Mouse (Mus musculus) heart, embryonic 11.5 days (tissue): ENCODE results near the gene Itpk1. TPM values are rescaled to one million over a fixed set of nuclear protein-coding genes. Genes with fewer than 3 reads are reported as not detected.

Experiments used
- ATAC-seq: fragments of 200-750 bp; cut with Nextera tagmentation; replicated peaks from 2 replicates; pipeline ENCODE4 v1.8.0; 2017; ENCODE audit warnings: moderate library complexity; ENCODE audit not compliant: insufficient number of reproducible peaks, low FRiP score, low TSS enrichment
- H3K27ac ChIP-seq: fragments of 300-500 bp; sonication (generic); 2 replicates; pipeline ENCODE4 v1.5.1; 2014; ENCODE audit warnings: mild to moderate bottlenecking, low read depth, low read length
- H3K27me3 ChIP-seq: fragments of 300-500 bp; sonication (generic); 2 replicates; pipeline ENCODE4 v1.6.1; 2014; ENCODE audit warnings: mild to moderate bottlenecking, low read length, mixed read lengths; ENCODE audit not compliant: control insufficient read depth, insufficient read depth
- H3K36me3 ChIP-seq: fragments of 300-500 bp; sonication (generic); 2 replicates; pipeline ENCODE4 v1.6.1; 2014; ENCODE audit warnings: mild to moderate bottlenecking, low read length, moderate library complexity, mixed read lengths; ENCODE audit not compliant: control insufficient read depth, insufficient read depth
- H3K4me1 ChIP-seq: fragments of 300-500 bp; sonication (generic); 2 replicates; pipeline ENCODE4 v1.6.1; 2014; ENCODE audit warnings: low read length; ENCODE audit not compliant: control insufficient read depth, insufficient read depth
- H3K4me2 ChIP-seq: fragments of 300-500 bp; sonication (generic); 2 replicates; pipeline ENCODE4 v1.6.1; 2014; ENCODE audit warnings: mild to moderate bottlenecking, moderate library complexity
- H3K4me3 ChIP-seq: fragments of 300-500 bp; sonication (generic); 2 replicates; pipeline ENCODE4 v1.5.1; 2014; ENCODE audit warnings: low read depth, low read length
- H3K9ac ChIP-seq: fragments of 300-500 bp; sonication (generic); 2 replicates; pipeline ENCODE4 v1.6.1; 2014; ENCODE audit warnings: mild to moderate bottlenecking, low read depth, low read length, moderate library complexity
- H3K9me3 ChIP-seq: fragments of 300-500 bp; sonication (generic); replicated peaks from 2 replicates; pipeline ENCODE4 v1.6.1; 2016; ENCODE audit warnings: low read length; ENCODE audit not compliant: control insufficient read depth
- WGBS: fragments of 180-500 bp; shearing (Covaris S2); extraction: QIAGEN DNeasy Blood & Tissue Kit; methylation state at CpG from one replicate; pipeline ENCODE4 v1.1.7; 2014; ENCODE audit not compliant: insufficient replicate concordance; 5-methylcytosine and 5-hydroxymethylcytosine counted together
- polyA plus RNA-seq: library from polyadenylated mRNA; unstranded; fragments of >200 nt; fragmentation: Nextera tagmentation; extraction: Ambion mirVana; gene quantifications from 2 replicates; pipeline ENCODE4 v1.2.1, GENCODE M21; 2014

The Itpk1 gene
- polyA plus RNA-seq, 1 experiment from 2014 or later = 3.5 TPM

GRCm38 (mm10) chr12:102610927-102611326, 93.8 kb downstream of the Itpk1 start:
- Histone ChIP-seq H3K4me3 (no peak overlapping the region), H3K4me1 (peaks cover 8% of the 10 kb centered on the region; the same call in 1 of the 2 replicates), H3K9ac (no peak overlapping the region), H3K27ac (no peak overlapping the region), H3K27me3 (no peaks in the 10 kb centered on the region), H3K36me3 (no peaks in the 10 kb centered on the region), H3K9me3 (no peaks in the 10 kb centered on the region), H3K4me2 (no peak overlapping the region)
- 78% methylated on average over 8 of the region's 8 CpGs for WGBS
- ATAC-seq = no peak

- no peaks in the 10 kb centered on the region for H3K9me3 ChIP-seq
- WGBS = 66% methylated on average over 11 of the region's 11 CpGs
- no peak overlapping the region for H3K9ac ChIP-seq
- ATAC-seq = no peak
- no peaks in the 10 kb centered on the region for H3K27me3 ChIP-seq
- H3K4me1 ChIP-seq = peaks cover 8% of the 10 kb centered on the region; the same call in 1 of the 2 replicates
- no peak overlapping the region for H3K4me3 ChIP-seq
- H3K36me3 ChIP-seq = no peaks in the 10 kb centered on the region
- H3K27ac ChIP-seq = no peak overlapping the region
- H3K4me2 ChIP-seq = no peak overlapping the region
Observed at GRCm38 (mm10) chr12:102607808-102608517, 96.8 kb downstream of the Itpk1 start.

- Histone ChIP-seq H3K4me3 (no peak overlapping the region), H3K4me2 (no peak overlapping the region), H3K4me1 (peaks cover 8% of the 10 kb centered on the region; the same call in 1 of the 2 replicates), H3K36me3 (no peaks in the 10 kb centered on the region), H3K9ac (no peak overlapping the region), H3K9me3 (no peaks in the 10 kb centered on the region), H3K27ac (no peak overlapping the region), H3K27me3 (no peaks in the 10 kb centered on the region)
- ATAC-seq = no peak
- WGBS = 79% methylated on average over 8 of the region's 8 CpGs
Observed at GRCm38 (mm10) chr12:102607066-102607465, 97.7 kb downstream of the Itpk1 start.

- WGBS = 84% methylated on average over 6 of the region's 6 CpGs
- no peaks in the 10 kb centered on the region for H3K36me3 ChIP-seq
- H3K9me3 ChIP-seq = no peaks in the 10 kb centered on the region
- H3K4me2 ChIP-seq = no peak overlapping the region
- no peak overlapping the region for H3K27ac ChIP-seq
- H3K4me3 ChIP-seq = no peak overlapping the region
- peaks cover 8% of the 10 kb centered on the region; the same call in 1 of the 2 replicates for H3K4me1 ChIP-seq
- no peak overlapping the region for H3K9ac ChIP-seq
- H3K27me3 ChIP-seq = no peaks in the 10 kb centered on the region
- ATAC-seq = no peak
Observed at GRCm38 (mm10) chr12:102605607-102606006, 99.1 kb downstream of the Itpk1 start.

GRCm38 (mm10) chr12:102602255-102603041, 102.3 kb downstream of the Itpk1 start:
- H3K9ac ChIP-seq = no peak overlapping the region
- H3K9me3 ChIP-seq = no peaks in the 10 kb centered on the region
- WGBS = 74% methylated on average over 9 of the region's 9 CpGs
- H3K36me3 ChIP-seq = no peaks in the 10 kb centered on the region
- ATAC-seq = no peak
- no peaks in the 10 kb centered on the region for H3K27me3 ChIP-seq
- no peak overlapping the region for H3K27ac ChIP-seq
- H3K4me3 ChIP-seq = no peak overlapping the region
- H3K4me2 ChIP-seq = no peak overlapping the region
- H3K4me1 ChIP-seq = peaks cover 2% of the 10 kb centered on the region; the same call in 1 of the 2 replicates

- Histone ChIP-seq H3K27ac (no peak overlapping the region), H3K9ac (no peak overlapping the region), H3K4me2 (no peak overlapping the region), H3K9me3 (no peaks in the 10 kb centered on the region), H3K27me3 (no peaks in the 10 kb centered on the region), H3K4me1 (peaks cover 2% of the 10 kb centered on the region; the same call in 1 of the 2 replicates), H3K4me3 (no peak overlapping the region), H3K36me3 (no peaks in the 10 kb centered on the region)
- ATAC-seq = no peak
- 49% methylated on average over 8 of the region's 8 CpGs for WGBS
Observed at GRCm38 (mm10) chr12:102601847-102602246, 102.9 kb downstream of the Itpk1 start.

- no peak overlapping the region for H3K4me3 ChIP-seq
- no peak overlapping the region for H3K4me2 ChIP-seq
- H3K36me3 ChIP-seq = no peaks in the 10 kb centered on the region
- no peaks in the 10 kb centered on the region for H3K27me3 ChIP-seq
- no peak overlapping the region for H3K27ac ChIP-seq
- H3K9me3 ChIP-seq = no peaks in the 10 kb centered on the region
- no peak overlapping the region for H3K9ac ChIP-seq
- WGBS = 87% methylated on average over 6 of the region's 6 CpGs
- no peak for ATAC-seq
- peaks cover 2% of the 10 kb centered on the region; the same call in 1 of the 2 replicates for H3K4me1 ChIP-seq
Observed at GRCm38 (mm10) chr12:102600345-102600744, 104.4 kb downstream of the Itpk1 start.

GRCm38 (mm10) chr12:102599801-102600200, 104.9 kb downstream of the Itpk1 start:
- Histone ChIP-seq H3K4me2 (no peak overlapping the region), H3K27me3 (no peaks in the 10 kb centered on the region), H3K4me3 (no peak overlapping the region), H3K27ac (no peak overlapping the region), H3K9me3 (no peaks in the 10 kb centered on the region), H3K36me3 (no peaks in the 10 kb centered on the region), H3K9ac (no peak overlapping the region), H3K4me1 (peaks cover 2% of the 10 kb centered on the region; the same call in 1 of the 2 replicates)
- ATAC-seq = no peak
- WGBS = 88% methylated on average over 7 of the region's 7 CpGs
